Mouse (Mus musculus) bone marrow macrophage, adult 2 months (primary cell): ENCODE measurements at regions not wholly inside any gene's neighbourhood (a gene's known extent, or its start where the extent isn't known, plus 50 kb on each side); places are given as distances from the start of the nearest gene placed in this dataset.

Source experiments
- H3K27ac ChIP-seq: 2 replicates; pipeline ENCODE4 v1.5.1; 2012; ENCODE audit warnings: low read depth, low read length; ENCODE audit not compliant: insufficient read depth
- H3K4me1 ChIP-seq: 2 replicates; pipeline ENCODE4 v1.6.1; 2012; ENCODE audit warnings: low read length; ENCODE audit not compliant: control insufficient read depth, insufficient read depth
- H3K4me3 ChIP-seq: 2 replicates; pipeline ENCODE4 v1.5.1; 2012; ENCODE audit warnings: mild to moderate bottlenecking, low read length, moderate library complexity; ENCODE audit not compliant: insufficient read depth
- CTCF ChIP-seq: IDR thresholded peaks from 2 replicates; pipeline ENCODE4 v1.5.1; 2012; ENCODE audit warnings: low read depth, mild to moderate bottlenecking, low read length, moderate library complexity
- POLR2A ChIP-seq: IDR thresholded peaks from 2 replicates; pipeline ENCODE4 v1.6.1; 2012; ENCODE audit warnings: mild to moderate bottlenecking, low read depth, low read length, borderline replicate concordance

DNA sequence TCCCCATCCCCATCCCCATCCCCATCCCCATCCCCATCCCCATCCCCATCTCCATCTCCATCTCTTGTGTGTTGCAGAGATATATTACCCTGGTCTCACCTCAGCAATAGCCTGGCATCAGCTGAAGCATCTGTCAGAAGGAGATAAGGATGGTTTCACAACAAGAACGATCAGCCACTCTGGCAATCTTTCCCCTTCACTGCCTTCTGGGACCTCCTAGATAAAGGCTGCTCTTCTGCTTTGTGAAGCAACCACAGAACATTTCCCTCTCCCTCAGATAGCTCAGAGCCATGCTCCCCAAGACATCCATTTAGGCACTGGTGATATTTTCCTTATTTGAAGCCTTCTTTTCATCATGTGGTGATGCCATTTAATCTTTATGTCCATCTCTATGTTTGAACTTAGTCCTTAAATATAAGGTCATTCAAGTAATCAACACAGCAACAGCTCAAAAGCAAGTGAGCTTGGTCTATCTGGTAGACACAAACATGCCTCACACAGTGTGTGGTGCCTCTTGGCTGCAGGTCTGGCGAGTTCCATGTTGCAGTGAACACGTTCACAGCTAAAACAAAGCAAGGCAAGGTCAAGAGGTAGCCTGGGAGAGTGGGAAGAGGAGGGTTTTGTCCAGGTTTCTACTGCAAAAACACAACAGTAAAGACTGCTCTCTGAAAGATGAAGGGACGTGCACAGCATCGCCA lies 321.7 kb upstream of the Runx1 start:
- Histone ChIP-seq H3K27ac (no peak overlapping the region), H3K4me1 (peaks cover 8% of the 10 kb centered on the region), H3K4me3 (no peak overlapping the region)
- no peak for TF ChIP-seq POLR2A
- TF ChIP-seq CTCF = no peak

DNA sequence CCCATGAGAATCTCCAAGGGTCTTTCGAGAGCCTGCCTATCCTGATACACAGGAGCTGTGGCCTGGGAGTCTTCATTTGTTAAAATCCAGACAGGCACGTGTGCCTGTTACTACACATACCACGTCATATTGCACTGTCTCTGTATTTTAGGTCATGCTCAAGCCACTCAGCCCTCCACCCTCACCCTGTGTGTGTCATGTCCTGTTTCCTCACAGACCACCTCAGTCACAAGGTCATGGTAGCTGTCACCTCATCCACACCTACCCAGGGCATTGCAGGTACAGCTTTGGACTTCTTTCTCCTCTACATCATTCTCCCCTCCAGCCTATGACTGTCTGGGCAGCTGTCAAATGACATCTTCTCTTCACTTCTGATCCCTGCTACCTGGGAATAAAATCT lies 320.9 kb upstream of the Runx1 start:
- no peak for TF ChIP-seq CTCF
- TF ChIP-seq POLR2A = no peak
- Histone ChIP-seq H3K4me3 (no peak overlapping the region), H3K4me1 (peaks cover 13% of the 10 kb centered on the region), H3K27ac (no peak overlapping the region)

DNA sequence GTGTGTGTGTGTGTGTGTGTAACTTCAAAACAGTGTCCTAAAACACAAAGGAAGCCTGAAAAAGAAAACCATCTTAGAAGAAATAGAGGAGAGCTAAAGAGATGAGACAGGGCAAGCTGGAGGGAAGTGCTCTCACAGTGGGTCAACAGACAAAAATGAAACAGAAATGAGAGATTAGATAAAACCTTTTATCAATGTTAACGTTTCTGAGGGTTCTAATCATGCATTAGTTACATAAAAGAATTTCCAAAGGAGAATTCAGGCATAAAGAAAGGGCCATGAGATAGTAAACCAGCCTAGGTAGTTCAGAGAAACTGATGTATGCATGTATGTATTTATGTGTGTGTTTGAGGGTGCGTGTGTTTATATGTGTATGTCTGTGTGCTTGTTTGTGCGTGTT lies 319.7 kb upstream of the Runx1 start:
- no peak overlapping the region for H3K27ac ChIP-seq
- no peak overlapping the region for H3K4me3 ChIP-seq
- peaks cover 23% of the 10 kb centered on the region for H3K4me1 ChIP-seq
- TF ChIP-seq POLR2A = no peak
- no peak for TF ChIP-seq CTCF

DNA sequence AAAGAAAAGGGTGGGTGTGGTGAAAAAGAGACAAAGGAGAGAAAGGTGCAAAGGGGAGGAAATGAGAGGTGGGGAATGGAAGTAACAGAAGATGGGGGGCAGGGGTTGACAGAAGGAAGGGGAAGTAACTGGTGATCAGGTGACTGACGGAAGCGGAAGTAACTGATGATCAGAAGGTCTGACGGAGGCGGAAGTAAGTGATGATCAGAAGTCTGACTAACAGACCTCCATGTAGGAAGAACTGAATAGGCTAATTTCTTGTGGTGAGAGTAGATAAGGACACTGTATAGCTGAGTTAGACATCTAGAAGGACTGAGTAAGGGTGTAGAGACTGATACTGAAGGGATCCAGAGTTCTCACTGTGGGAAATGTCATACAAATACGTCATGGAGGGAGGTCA lies 318.1 kb upstream of the Runx1 start:
- TF ChIP-seq POLR2A (no peak), CTCF (no peak)
- Histone ChIP-seq H3K4me1 (peaks cover 29% of the 10 kb centered on the region), H3K4me3 (no peak overlapping the region)

DNA sequence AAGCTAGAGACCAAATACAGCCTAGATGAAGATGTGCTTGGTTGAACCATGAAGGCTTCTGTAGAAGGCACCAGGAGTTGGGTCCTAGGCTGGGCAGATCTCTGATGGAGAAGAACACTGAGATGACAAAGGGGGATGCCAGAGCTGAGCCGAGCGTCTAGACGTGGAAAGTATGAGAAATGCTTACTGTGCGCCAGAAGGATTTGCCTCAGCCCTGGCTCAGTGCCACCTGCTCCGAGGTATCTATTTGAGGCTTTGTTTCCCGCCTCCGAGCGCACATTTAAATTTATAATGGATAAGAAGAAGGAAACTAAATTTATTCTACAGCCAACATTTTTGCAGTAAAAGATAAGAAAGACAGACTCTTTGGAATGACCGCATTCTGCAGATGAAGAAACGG lies 317.2 kb upstream of the Runx1 start:
- H3K4me1 ChIP-seq = peaks cover 29% of the 10 kb centered on the region
- H3K27ac ChIP-seq = 0 out of 2 replicates have a peak overlapping the region, but pooled peaks have one; percentile 61
- H3K4me3 ChIP-seq = no peak overlapping the region
- TF ChIP-seq POLR2A (no peak), CTCF (no peak)

More for the DNA sequence above, 318.1 kb upstream of the Runx1 start:
- H3K27ac ChIP-seq = peak overlapping the region; percentile 41

DNA sequence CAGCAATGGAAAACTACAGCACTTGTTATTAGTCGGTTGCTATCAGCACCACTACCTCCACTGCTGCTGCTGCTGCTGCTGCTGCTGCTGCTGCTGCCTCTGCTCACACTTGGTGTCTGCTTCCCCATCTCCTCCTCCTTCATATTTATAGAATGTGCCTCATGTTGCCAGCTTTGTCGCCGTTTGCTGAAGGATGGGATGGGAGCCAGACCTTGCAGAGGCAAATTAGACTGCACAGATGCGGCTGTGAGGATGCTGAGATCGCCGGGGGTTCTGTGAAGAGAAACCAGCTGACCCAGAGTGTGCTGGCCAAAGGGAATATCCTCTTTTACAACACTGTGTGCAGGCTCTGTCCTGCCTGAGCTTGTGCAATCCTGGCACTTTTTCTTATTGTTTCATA lies 316.0 kb upstream of the Runx1 start:
- H3K27ac ChIP-seq = peak overlapping the region; percentile 61
- H3K4me1 ChIP-seq = peaks cover 29% of the 10 kb centered on the region
- TF ChIP-seq CTCF = no peak
- TF ChIP-seq POLR2A = no peak
- H3K4me3 ChIP-seq = peak overlapping the region; percentile 45

DNA sequence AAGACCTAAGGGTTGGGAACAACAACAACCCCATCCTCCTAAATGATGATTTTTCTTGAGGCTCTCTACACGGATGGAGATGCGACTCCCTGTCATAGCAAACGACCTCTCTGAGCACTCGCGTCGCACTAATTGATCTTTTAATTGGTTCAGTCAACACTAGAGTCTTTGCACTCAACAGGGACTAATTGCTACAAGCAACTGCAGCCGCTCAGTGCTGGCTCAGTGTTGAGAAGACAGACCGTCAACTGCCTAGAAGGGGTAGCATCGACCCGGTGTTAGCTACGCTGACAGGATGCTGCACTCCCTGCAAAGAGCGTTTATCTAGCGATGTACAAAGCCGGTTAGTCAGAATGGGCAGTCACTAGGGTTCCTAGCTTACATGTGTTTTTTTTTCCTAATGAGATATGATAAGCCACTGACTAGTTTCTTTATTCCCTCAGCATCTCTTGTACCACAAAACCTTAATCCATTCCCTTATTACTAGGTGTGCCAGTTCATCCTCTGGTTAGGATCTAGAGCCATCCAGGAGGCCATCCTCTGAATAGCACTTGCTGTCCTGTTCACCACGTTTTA lies 314.7 kb upstream of the Runx1 start:
- Histone ChIP-seq H3K27ac (no peak overlapping the region), H3K4me1 (peaks cover 29% of the 10 kb centered on the region), H3K4me3 (no peak overlapping the region)
- TF ChIP-seq CTCF = no peak
- no peak for TF ChIP-seq POLR2A

DNA sequence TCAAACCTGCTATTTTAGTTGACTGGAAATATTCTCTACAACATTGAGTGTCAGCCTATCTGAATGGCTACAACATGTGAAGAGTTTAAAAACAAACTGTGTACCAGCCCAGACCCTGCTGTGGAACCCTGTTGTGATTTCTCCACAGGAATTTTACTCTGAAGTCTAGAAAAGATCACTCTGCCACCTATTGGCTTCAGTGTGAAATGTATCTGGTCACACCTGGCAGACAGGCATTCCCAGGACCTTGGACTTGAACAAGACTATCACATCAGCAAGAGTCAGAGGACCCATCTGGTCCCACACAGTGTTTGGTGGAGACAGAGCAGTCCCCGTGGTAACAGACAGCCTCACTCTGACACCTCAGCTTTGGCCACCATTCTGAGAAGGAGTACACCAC lies 311.3 kb upstream of the Runx1 start:
- H3K27ac ChIP-seq = no peak overlapping the region
- peaks cover 20% of the 10 kb centered on the region for H3K4me1 ChIP-seq
- TF ChIP-seq CTCF (no peak), POLR2A (no peak)
- H3K4me3 ChIP-seq = no peak overlapping the region

DNA sequence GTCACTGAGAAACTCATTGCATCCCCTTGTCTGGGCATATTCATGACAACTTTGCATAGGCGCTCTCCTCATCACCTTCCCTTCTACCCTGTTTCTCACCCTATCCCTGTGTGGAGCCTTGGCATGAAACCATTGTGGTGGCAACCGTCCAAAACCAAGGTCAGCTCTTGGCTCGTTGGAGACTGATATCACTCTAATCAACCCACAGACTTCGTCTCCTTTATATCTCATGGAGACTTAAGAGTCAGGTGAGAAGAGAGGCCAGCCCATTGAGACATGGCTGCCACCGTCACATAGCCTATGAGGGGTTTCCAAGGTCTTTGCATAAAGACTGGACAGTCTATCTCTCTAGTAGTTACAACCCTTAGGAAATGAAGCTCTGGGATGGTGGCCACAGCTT lies 305.5 kb upstream of the Runx1 start:
- TF ChIP-seq CTCF (no peak), POLR2A (no peak)
- peaks cover 2% of the 10 kb centered on the region; the same call in 1 of the 2 replicates for H3K4me1 ChIP-seq
- no peak overlapping the region for H3K27ac ChIP-seq
- H3K4me3 ChIP-seq = no peak overlapping the region

DNA sequence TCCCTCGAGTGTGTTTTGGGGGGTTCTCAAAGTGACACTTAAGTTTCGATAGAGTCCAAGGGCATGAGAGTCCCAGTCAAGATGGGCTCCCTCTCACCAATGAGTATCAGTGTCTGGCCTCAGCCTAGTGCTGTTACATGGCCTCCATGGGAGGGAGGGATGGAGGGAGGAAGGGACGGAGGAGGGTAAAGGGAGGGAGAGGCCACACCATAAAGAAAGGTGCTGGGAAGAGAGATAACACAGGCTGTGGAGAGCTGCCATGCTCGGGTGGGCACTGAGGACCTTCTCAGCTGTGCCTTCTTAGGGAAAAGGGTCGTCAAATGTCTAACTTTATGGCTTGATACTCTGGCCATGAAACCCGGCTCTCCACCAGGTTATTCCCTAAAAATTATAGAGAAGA lies 304.7 kb upstream of the Runx1 start:
- Histone ChIP-seq H3K4me3 (no peak overlapping the region), H3K4me1 (peaks cover 2% of the 10 kb centered on the region; the same call in 1 of the 2 replicates), H3K27ac (no peak overlapping the region)
- no peak for TF ChIP-seq CTCF
- TF ChIP-seq POLR2A = no peak

DNA sequence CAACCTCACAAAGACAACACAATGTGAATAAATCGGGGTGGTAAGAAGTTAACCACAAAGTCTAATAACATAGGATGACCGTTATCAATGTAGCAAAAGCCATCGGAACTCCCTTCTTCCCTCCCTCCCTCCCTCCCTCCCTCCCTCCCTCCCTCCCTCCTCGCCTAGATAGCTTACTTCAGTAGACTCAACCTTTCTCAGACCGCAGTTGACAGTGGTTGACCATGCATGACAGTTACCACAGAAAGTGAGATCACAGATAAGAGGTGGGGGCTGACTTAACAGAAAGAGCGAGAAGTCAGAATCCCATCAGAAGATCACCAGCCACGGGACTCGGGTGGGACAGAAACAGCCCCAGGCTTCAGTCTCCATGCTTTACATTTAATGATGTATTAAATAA lies 297.8 kb upstream of the Runx1 start:
- Histone ChIP-seq H3K4me1 (peaks cover 3% of the 10 kb centered on the region; the same call in 1 of the 2 replicates), H3K4me3 (no peak overlapping the region), H3K27ac (no peak overlapping the region)
- TF ChIP-seq POLR2A (no peak), CTCF (no peak)
